Mouse (Mus musculus): ENCODE data around the gene Zfp451.
"Not testable (repeated sequence)": the region's sequence is repeated elsewhere in the genome, so short reads cannot be mapped to it uniquely, and the experiment has no call there.

Zfp451 gene

DNA sequence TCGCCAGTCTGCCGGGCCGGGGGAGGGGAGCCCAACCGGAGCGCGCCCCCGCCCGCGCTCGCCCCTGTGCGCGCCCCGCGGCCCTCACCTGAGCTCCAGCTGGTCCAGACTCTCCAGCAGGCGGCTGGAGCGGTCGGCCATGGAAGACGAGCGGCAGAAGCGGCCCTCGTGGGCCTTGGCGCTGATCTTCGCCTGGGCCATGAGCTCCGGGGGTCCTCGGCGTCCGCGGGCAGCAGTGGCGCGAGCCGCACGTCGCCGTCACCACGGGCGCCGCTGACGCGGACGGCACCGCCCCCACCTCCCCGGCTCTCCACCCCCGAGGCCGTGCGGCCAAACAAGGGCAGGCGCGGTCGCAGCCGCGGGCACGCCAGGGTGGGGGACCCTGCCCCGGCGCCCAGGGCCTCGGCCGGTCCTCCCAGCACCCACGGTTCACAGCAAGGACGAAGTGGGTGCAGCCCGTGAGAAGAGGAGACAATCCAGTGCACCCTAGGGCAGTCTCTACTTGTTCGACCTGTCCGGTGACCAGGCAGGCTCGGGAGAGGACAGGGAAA, 56.8 kb downstream of the Zfp451 start, which contains the start of gene Bag2:
Gene Bag2 (minus strand): TSS at position 305 of the 551 bp plus-strand sequence.
- no peak for DNase-seq (ENCODE audit: low spot score)

DNA sequence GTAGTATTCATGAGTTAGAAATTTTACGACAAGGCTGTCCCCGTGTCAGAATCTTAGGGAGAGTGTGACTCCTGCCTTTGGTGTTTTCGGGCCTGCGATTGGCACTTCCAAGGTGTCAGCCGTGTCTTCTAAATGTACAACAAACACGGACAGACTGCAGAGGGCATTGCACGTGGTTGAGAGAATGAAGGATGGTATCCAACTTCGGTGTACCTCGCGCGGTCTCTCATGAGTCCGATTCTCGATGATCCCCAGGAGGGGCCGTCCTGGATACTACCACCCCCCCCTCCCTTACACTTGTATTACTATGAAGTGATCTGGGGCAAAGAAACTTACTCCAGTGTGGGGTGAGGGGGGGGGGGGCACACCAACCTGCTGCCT, 57.4 kb downstream of the Zfp451 start:
- no peak for DNase-seq (ENCODE audit: low spot score)

DNA sequence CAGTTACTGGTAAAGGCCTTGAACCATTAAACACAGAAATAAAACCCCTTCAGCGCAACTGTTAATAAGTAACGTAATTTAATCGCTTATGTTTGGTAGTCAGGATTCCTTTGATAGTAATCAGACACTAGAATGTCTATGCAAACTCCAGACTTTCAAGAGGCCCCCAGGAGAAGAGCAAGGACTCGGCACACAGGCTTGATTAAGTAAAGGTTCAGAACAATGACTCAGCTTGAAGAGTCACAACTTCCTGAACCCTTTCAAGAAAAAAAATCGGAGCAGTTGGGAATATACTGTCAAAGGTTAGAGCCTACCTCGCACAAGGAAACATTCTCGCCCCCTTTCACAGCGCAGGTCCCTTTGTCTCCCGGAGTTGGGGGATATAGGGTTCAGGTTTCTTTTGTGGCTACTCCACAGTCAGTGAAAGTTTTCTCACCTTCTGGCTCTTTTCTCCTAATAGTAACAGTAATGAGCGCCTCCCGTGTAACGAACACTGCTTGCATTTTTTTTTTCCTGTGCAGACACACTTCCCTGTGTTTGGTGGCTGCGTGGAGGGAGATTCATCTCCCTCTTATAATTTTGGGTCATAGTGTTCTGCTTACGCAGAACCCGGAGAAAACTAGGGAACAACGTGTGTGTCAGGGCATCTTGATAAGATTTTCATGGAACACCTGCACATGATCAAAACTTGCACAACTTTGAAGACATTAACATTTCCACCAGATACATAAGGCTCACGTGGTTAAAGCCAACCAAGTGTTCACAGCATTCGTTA, 58.0 kb downstream of the Zfp451 start:
- DNase-seq (ENCODE audit: low spot score), result no peak

DNA sequence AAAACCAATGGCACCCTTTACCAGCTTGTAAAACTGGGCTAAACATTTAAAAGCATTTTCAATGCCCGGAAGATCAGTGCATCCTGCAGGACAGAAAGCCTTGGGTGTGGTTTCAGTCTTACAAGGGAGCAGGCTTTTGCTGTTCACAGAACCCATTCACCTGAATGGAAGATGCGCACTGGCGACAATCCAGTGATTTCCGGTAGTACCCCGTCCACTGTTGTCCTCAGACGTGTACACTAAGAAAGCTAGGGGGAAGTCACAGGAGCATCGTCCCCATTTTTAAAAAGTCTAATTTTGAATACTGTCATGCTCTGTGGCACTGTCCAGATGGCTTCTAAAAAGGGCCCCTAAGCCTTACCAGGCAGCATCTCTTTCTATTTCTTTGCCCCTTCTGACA, 58.6 kb downstream of the Zfp451 start:
- no peak for DNase-seq (ENCODE audit: low spot score)

DNA sequence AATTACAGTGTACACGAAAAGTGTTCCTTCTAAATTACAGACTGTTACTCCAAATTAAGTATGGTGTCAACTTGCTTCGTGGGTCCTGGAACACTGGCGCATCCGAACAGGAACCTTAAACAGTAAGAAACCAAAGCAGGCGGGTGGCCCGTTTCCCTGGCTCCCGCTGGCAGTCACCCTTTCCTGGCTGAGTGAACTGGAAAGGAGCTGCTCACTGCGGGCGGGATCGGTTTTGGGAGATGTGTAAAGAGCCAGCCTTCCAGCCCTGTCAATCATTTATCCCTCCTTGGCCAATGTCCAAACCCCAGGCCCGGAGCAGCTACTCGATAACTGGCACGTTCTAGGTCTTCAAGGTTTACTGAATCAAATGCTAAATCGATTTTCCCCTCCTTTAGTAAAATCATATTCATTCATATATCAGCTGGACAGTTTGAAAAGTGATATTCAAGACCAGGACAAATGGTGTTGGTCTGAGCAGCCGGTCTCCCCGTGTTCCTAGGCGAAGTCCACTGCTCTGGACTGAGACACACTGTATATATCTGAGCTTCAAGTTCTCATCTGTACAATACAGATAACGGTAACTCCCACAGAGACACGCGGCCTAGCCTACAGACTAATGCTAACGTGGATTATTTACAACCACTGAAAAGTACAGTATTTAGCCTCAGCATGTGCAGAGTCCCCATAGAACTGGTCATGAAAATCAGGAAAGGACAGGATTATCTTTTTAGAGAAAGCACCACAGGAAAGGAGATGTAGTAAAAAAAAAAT, 59.2 kb downstream of the Zfp451 start:
- DNase-seq (ENCODE audit: low spot score), result no peak

DNA sequence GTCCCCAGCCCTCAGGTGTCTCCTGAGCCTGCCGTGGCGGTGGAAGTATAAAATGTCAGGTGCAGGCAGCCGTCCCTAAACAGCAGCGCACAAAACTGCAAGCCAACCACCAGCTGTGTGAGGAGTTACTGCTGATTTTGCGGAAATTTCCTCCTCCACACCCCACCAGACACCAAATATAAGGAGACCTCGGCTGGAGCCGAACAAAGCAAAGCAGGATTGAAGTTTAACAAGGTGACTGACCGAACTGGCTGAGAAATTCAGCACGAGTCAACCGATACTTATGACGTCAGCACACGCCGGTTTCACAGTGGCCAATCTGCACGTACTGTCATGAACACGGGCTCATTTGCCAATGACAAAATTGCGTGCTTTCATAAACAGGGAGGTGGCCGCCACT, 60.3 kb downstream of the Zfp451 start:
- DNase-seq (ENCODE audit: low spot score), result no peak

DNA sequence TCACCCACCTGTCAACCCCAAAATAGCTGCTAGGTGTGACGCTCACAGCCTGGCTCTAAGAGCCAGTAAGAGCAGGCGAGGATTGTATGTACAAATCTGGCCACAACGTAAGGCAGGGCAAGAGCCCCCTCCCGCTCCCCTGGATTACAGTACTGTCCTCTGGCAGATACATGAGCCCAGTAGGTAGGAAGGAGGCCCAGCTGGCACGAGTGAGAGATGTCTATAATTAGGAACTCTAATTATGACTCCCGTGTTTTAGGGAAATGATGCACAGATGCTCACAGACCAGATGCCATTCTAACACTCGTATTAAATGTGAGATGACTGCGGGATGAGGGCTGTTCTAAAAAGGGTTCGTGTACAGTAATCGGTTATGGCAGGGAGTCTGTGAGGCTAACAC, 63.1 kb downstream of the Zfp451 start:
- peak; percentile 51 for DNase-seq (ENCODE audit: low spot score)

DNA sequence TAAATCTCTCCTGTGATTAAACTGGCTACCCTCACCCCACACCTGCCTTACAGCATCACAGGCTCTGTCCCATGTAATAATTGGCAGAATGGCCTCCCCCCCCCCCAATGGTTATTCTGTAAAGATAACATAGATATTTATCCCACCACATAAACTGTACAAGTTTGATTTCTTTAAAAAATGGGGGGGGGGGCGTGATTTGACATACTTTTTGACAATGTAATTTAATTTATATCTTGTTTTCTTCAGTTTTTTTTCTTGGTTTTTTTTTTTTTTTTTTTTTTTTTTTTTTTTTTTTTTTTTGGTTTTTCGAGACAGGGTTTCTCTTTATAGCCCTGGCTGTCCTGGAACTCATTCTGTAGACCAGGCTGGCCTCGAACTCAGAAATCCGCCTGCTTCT, 64.7 kb downstream of the Zfp451 start:
- not testable (repeated sequence) for DNase-seq (ENCODE audit: low spot score)

DNA sequence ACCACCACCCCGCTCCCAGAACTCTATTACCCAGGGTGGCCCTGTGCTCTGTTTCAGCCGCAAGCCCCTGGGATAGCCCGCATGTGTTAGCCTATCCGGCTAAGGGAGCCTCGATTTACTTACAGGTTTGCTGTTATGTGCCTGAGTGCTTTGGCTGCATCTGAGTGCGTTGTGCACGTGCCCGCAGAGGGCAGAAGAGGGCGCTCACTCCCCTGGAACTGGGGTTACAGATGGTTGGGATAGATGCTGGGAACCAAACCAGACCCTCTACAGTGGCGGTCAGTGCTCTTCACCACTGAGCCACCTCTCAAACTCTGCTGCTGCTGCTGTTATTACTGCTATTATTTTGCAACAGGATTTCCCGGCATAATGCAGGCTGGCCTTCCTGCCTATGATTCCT, 65.3 kb downstream of the Zfp451 start:
- DNase-seq (ENCODE audit: low spot score), result no peak

DNA sequence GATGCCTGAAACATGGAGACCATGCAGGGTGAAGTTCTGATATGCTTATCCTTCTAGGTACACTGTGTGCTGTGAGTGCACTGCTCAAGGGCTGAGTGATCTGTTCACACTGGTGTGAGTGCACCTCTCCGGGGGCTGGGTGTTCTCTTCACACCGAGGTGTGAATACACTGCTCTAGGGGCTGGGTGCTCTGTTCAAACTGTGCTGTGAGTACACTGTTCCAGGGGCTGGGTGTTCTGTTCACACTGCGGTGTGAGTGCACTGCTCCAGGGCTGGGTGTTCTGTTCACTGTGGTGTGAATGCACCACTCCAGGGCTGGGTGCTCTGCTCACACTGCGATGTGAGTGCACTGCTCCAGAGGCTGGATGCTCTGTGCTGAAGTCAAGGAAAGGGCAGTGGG, 68.5 kb downstream of the Zfp451 start:
- DNase-seq (ENCODE audit: low spot score), result no peak

DNA sequence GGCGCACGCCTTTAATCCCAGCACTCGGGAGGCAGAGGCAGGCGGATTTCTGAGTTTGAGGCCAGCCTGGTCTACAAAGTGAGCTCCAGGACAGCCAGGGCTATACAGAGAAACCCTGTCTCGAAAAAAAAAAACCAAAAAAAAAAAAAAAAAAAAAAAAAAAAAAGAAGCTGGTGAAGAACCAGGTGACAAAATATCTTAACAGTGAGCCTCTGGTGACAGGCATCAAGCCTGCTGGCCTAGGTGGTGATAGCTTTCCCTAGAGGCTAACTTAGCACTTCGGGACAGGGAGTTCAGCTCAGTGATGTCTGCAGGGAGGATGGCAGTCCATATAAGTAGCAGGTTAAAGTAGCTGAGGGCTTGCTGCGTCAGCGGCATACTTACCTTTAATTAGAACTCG, 69.6 kb downstream of the Zfp451 start:
- not testable (repeated sequence) for DNase-seq (ENCODE audit: low spot score)

DNA sequence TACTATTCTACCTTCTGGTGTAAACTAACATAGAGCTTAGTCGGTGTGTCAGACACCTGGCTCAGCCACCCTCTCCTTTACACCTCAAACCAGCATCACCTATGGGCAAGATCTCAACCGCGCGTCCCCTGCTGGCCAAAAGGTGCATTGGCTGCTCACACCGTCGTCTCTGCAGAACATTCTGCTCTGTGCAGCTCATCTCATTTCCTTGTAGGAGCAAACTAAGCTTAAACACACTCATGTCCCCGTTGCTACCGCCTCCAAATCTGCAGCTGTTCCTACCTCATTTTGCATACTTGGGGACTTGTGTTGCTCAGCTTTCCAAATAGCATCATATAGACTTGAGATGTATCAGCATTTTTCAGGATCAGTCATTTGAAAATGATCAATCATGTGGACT, 71.5 kb downstream of the Zfp451 start:
- no peak for DNase-seq (ENCODE audit: low spot score)

DNA sequence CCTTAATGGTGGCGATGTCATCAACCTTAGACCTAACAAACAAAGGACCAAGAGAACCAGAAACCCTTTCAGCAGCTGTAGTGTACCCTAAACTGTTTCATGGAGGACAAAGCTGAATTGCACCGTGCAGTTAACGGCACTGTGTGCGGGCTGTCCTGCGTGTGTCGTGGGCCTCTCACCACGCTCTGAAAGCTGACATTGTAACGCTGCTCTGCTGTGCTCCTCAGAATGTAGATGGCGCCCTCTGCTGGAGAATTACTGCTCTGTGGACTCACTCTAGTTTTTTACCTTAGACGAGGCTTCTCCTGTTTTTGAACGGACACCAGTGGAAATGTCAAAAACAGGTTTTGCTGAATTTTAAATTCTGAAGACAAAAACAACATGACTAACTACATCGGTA, 75.1 kb downstream of the Zfp451 start:
- DNase-seq (ENCODE audit: low spot score), result peak; percentile 84

DNA sequence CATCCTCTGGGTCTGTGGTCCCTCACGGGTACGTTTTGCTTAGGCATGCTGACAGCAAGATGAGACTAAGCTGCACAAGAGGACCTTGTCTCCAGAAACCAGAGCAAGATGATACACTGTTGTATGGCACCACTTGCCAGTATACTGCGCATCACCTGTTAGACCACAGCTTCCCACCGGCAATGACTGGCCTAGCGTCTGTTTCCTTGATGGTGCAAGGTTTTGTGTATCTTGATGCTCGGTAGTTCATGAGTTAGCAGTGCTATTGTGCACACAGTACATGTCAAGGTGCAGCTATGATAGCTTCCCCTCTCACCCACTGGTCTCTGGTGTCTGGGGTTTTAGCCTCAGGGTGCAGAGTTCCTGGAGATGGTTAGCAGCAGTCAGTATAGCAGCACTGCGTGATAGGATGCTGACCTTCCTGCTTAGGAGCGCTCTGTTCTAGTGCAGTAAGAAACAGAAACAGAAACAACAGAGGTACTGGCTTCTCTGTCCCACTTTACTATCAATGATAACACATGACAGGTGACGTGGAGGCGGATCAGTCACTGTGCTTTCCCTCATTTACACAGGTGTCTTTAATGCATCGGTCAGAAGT, 75.6 kb downstream of the Zfp451 start:
- DNase-seq (ENCODE audit: low spot score), result no peak

DNA sequence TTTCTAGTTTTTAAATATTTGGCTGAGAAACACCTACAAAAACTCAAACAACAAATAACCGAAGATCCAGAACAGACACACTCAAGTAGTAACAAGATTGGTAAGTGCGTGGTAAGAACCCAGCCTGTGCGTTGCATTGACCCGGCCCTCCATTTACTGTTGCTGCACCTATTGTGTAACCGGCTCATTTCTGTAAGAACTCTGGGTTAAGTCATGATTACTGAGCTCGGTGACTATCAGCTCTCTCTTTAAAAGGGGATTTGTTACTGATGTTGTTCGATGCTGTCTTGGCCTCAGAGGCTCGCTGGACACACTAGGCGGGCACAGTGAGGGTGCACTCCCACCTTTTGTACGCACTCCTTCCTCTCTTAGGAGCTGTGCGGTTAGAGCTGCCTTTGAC, 76.1 kb downstream of the Zfp451 start:
- no peak for DNase-seq (ENCODE audit: low spot score)

DNA sequence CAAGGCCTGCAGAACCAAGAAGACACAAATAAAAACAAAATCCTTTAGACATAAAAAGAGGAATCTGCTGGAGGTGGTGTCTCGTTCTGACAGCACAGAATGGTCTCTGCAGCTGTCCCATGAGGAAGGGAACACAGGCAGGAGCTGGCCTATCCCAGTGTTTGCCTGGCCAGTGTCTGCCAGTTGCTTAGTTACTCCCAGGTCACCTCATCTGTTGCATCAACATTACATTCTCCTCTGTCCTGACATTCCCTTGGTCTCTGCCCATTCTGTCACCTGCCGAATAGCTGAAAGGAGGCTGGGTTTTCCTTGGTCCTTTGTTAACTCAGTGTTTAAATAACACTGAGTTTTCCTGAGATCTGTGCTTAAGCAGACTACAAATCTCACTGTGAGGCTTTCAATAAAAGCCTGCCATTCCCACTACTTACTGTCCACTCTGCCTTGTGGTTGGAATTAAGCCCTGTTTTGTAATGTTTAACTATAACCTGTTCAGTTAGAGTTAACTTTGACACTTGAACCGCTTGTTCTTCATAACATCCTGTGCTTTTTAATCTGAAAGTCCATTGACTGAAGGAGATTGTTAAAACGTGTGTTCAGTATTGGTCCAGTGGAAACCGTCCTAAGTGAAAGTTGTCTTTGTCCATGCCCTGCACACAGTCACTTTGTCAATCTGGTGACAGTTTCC, 80.3 kb downstream of the Zfp451 start:
- DNase-seq (ENCODE audit: low spot score), result no peak

DNA sequence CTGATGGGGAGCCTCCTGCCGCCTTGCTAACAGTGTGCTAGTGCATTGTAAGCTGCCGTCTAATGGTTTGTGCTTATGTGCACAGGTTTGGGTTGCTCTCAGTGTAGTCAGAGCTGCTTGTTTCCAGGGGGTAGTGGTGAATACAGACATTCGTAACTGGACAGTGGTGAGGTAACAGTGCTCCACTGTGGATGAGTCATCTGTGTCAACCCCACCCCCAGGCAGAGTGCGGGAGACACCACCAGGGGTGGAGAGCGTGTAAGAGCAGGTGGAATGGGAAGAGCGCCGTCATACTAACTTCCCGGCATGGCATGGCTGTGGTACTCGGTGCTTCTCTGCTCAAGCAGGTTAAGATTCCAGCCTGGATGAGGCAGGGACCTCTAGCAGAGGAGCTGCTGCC, 81.4 kb downstream of the Zfp451 start:
- no peak for DNase-seq (ENCODE audit: low spot score)

DNA sequence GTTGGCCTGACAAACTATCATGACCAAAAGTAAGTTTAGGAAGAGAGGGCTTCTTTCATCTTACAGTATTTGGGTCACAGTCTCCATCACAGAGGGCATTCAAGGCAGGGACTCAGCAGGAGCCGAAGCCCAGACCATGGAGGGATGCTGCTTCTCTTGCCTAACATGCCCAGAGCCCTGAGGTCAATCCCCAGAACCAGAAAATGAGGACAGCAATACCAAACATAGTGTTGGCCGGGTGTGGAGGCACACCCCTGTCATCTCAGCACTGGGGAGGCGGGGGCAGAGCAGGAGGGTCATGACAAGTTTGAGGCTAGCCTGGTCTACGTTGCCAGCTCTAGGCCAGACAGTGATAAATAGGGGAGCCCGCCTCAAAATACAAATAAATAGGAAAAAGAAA, 89.3 kb downstream of the Zfp451 start:
- DNase-seq (ENCODE audit: low spot score), result no peak

DNA sequence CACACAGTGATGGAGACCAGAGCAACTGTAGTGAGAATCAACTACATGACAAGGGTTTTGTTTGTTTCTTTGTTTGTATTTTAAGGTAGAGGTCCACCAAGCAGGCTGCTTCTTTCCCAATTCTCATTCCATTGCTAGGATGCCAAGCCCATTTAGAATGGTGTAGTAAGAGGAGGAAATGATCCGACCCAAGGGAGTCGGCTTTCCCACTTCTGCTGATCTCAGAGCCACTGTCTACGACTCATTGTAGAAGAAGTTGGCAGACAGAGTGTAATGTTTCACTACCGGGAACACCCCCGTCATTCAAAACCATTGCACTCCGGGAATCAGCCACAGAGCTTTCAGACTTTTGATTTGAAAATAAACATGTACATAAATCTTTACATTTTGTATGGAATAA, 89.9 kb downstream of the Zfp451 start:
- no peak for DNase-seq (ENCODE audit: low spot score)

DNA sequence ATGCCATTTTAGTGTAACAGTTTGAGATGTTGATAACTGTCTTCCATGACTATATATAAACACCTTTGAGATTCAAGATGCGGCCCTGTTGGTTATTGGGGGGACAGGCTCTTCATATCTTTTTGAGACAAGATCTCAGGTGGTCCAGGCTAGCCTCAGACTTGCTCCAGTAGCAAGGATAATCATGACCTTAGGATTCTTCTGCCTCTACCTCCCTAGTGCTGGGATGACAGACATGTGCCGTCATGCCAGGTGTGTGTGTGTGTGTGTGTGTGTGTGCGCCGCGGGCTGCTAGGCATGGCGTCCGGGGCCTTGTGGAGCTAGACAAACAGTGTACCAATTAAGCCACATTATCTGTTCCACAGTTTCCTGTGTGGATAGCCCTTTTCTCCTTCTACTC, 93.4 kb downstream of the Zfp451 start:
- no peak for DNase-seq (ENCODE audit: low spot score)

DNA sequence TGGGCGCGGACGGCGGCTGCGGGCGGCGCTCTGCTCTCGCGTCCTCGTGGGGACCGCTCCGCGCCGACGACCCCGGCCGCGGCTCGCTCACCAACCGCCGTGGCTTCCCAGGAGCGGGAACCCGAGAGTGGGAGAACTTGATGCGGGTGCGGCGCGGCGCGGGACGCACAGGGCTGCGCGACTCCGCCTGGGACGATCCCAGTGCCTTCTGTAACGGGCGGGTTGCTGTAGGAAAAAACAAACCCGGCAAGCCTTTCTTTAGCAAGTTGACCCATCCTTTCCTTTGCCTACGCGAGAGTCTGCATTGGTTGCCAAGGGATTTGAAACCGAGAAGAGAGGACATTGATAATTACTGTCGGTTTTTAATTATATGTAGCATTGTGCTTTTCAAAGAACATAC, 94.2 kb downstream of the Zfp451 start:
- no peak for DNase-seq (ENCODE audit: low spot score)

DNA sequence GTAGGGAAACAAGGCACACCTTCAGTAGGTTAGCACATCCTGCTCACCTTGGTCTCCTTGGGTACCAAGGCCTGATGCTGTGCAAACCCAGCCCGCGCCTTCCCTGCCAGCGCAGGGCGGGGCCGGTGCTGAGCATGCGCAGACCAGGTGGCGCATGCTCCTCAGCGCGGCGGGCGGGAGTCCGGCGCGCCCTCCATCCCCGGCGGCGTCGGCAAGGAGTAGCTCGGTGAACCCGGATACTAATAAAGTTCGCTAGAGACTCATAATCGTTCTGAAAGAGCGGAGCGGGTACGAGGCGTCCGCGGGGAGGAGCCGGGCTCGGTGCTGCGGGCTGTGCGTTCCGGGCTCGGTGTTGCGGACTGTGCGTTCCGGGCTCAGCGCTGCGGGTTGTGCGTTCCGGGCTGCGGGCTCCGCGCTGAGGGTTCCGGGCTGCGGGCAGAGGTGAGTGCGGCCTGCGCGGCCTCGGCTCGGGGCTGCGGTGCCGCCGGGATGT, 94.6 kb downstream of the Zfp451 start, which contains the start of gene Rab23:
Gene Rab23 (plus strand): TSS at position 155 of the 493 bp plus-strand sequence.
- peak; percentile 65 for DNase-seq (ENCODE audit: low spot score)

Measured in layer of hippocampus, adult 9-10 months (tissue).